Mouse (Mus musculus): Measurements from ENCODE around the gene Kif1a. TPM values are rescaled to one million over a fixed set of nuclear protein-coding genes. Genes with fewer than 3 reads are reported as not detected.

Gene Kif1a
- total RNA-seq, 1 experiment = 10.2 TPM

- Histone ChIP-seq H3K27ac (ENCODE audit: insufficient read depth, low read depth, low read length, poor library complexity, severe bottlenecking) (no peak overlapping the region), H3K36me3 (ENCODE audit: control insufficient read depth, insufficient read depth, low read length, poor library complexity, severe bottlenecking) (peaks cover 2% of the 10 kb centered on the region; the same call in 1 of the 2 replicates), H3K9ac (ENCODE audit: insufficient read depth, low read depth, low read length, poor library complexity, severe bottlenecking) (no peak overlapping the region), H3K4me3 (ENCODE audit: insufficient read depth in 1 of 2, low read depth in 1 of 2, low read length in 2 of 2, poor library complexity in 1 of 2, severe bottlenecking in 1 of 2) (no peak overlapping the region), H3K4me1 (ENCODE audit: control insufficient read depth in 2 of 2, insufficient read depth in 2 of 2, low read length in 2 of 2, poor library complexity in 1 of 2) (no peaks in the 10 kb centered on the region), H3K9me3 (ENCODE audit: control insufficient read depth, insufficient read depth, low read depth, low read length) (no peaks in the 10 kb centered on the region)
- TF ChIP-seq ZNF384 (IDR thresholded peaks at IDR 0.05; ENCODE audit: low read depth, low read length) = no peak
- no peak for TF ChIP-seq ZC3H11A (IDR thresholded peaks at IDR 0.05; ENCODE audit: borderline replicate concordance, low read depth, low read length)
- TF ChIP-seq HCFC1 (IDR thresholded peaks at IDR 0.05; ENCODE audit: borderline replicate concordance, insufficient read depth, low read length) = no peak
- TF ChIP-seq MAFK (IDR thresholded peaks at IDR 0.05; ENCODE audit: insufficient read depth, low read depth, low read length) = no peak
- TF ChIP-seq CHD2 (IDR thresholded peaks at IDR 0.05; ENCODE audit: low read depth, low read length) = no peak
- in situ Hi-C loops (cut with MboI; ENCODE audit: low sequenced_read_pairs in 2 of 2, unreplicated experiment in 2 of 2) = no loop called here
- DNase-seq (ENCODE audit: low read depth, low spot score) = no peak
These were observed 67.8 kb downstream of the Kif1a start for GRCm38 (mm10) chr1:93033989-93034388.

DNA sequence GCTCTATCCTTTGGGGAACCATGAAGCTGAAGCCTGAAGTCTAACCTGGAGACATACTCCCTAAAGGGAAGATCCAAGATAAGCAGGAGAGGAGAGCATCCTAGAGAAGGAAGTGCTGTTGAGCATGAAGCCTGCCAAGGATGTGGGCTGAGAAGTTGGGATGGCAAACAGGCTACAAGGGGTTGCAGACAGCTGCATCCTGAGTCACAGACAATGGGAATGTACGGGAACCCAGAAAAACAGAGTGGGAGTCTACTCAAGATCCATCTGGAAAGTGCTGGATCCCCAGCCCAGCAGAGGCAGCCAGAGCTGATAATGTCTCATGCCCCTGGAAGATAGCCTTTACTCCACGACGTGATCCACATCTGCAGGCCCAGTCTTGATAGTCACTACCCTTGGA lies 70.6 kb downstream of the Kif1a start:
- H3K4me1 ChIP-seq (ENCODE audit: control insufficient read depth in 2 of 2, insufficient read depth in 2 of 2, low read length in 2 of 2, poor library complexity in 1 of 2) = no peaks in the 10 kb centered on the region
- H3K4me3 ChIP-seq (ENCODE audit: insufficient read depth in 1 of 2, low read depth in 1 of 2, low read length in 2 of 2, poor library complexity in 1 of 2, severe bottlenecking in 1 of 2) = no peak overlapping the region
- H3K27ac ChIP-seq (ENCODE audit: insufficient read depth, low read depth, low read length, poor library complexity, severe bottlenecking) = no peak overlapping the region
- H3K9ac ChIP-seq (ENCODE audit: insufficient read depth, low read depth, low read length, poor library complexity, severe bottlenecking) = no peak overlapping the region
- no peak for DNase-seq (ENCODE audit: low read depth, low spot score)
- in situ Hi-C loops (cut with MboI; ENCODE audit: low sequenced_read_pairs in 2 of 2, unreplicated experiment in 2 of 2) = no loop called here
- H3K36me3 ChIP-seq (ENCODE audit: control insufficient read depth, insufficient read depth, low read length, poor library complexity, severe bottlenecking) = no peaks in the 10 kb centered on the region
- no peaks in the 10 kb centered on the region for H3K9me3 ChIP-seq (ENCODE audit: control insufficient read depth, insufficient read depth, low read depth, low read length)
- TF ChIP-seq ZNF384 (IDR thresholded peaks at IDR 0.05; ENCODE audit: low read depth, low read length) (no peak), CHD2 (IDR thresholded peaks at IDR 0.05; ENCODE audit: low read depth, low read length) (no peak), HCFC1 (IDR thresholded peaks at IDR 0.05; ENCODE audit: borderline replicate concordance, insufficient read depth, low read length) (no peak), MAFK (IDR thresholded peaks at IDR 0.05; ENCODE audit: insufficient read depth, low read depth, low read length) (no peak), ZC3H11A (IDR thresholded peaks at IDR 0.05; ENCODE audit: borderline replicate concordance, low read depth, low read length) (no peak)

GRCm38 (mm10) chr1:93030060-93030459 lies 71.7 kb downstream of the Kif1a start:
- no peaks in the 10 kb centered on the region for H3K4me1 ChIP-seq (ENCODE audit: control insufficient read depth in 2 of 2, insufficient read depth in 2 of 2, low read length in 2 of 2, poor library complexity in 1 of 2)
- no peak overlapping the region for H3K4me3 ChIP-seq (ENCODE audit: insufficient read depth in 1 of 2, low read depth in 1 of 2, low read length in 2 of 2, poor library complexity in 1 of 2, severe bottlenecking in 1 of 2)
- H3K9ac ChIP-seq (ENCODE audit: insufficient read depth, low read depth, low read length, poor library complexity, severe bottlenecking) = no peak overlapping the region
- H3K27ac ChIP-seq (ENCODE audit: insufficient read depth, low read depth, low read length, poor library complexity, severe bottlenecking) = no peak overlapping the region
- no peak for TF ChIP-seq ZNF384 (IDR thresholded peaks at IDR 0.05; ENCODE audit: low read depth, low read length)
- no peak for TF ChIP-seq MAFK (IDR thresholded peaks at IDR 0.05; ENCODE audit: insufficient read depth, low read depth, low read length)
- TF ChIP-seq ZC3H11A (IDR thresholded peaks at IDR 0.05; ENCODE audit: borderline replicate concordance, low read depth, low read length) = no peak
- TF ChIP-seq HCFC1 (IDR thresholded peaks at IDR 0.05; ENCODE audit: borderline replicate concordance, insufficient read depth, low read length) = no peak
- no peak for TF ChIP-seq CHD2 (IDR thresholded peaks at IDR 0.05; ENCODE audit: low read depth, low read length)
- no peaks in the 10 kb centered on the region for H3K36me3 ChIP-seq (ENCODE audit: control insufficient read depth, insufficient read depth, low read length, poor library complexity, severe bottlenecking)
- no peaks in the 10 kb centered on the region for H3K9me3 ChIP-seq (ENCODE audit: control insufficient read depth, insufficient read depth, low read depth, low read length)
- DNase-seq (ENCODE audit: low read depth, low spot score) = no peak
- in situ Hi-C loops (cut with MboI; ENCODE audit: low sequenced_read_pairs in 2 of 2, unreplicated experiment in 2 of 2) = no loop called here

- Histone ChIP-seq H3K9me3 (ENCODE audit: control insufficient read depth, insufficient read depth, low read depth, low read length) (no peaks in the 10 kb centered on the region), H3K27ac (ENCODE audit: insufficient read depth, low read depth, low read length, poor library complexity, severe bottlenecking) (no peak overlapping the region), H3K4me1 (ENCODE audit: control insufficient read depth in 2 of 2, insufficient read depth in 2 of 2, low read length in 2 of 2, poor library complexity in 1 of 2) (no peaks in the 10 kb centered on the region), H3K4me3 (ENCODE audit: insufficient read depth in 1 of 2, low read depth in 1 of 2, low read length in 2 of 2, poor library complexity in 1 of 2, severe bottlenecking in 1 of 2) (no peak overlapping the region), H3K9ac (ENCODE audit: insufficient read depth, low read depth, low read length, poor library complexity, severe bottlenecking) (no peak overlapping the region), H3K36me3 (ENCODE audit: control insufficient read depth, insufficient read depth, low read length, poor library complexity, severe bottlenecking) (no peaks in the 10 kb centered on the region)
- no peak for TF ChIP-seq ZC3H11A (IDR thresholded peaks at IDR 0.05; ENCODE audit: borderline replicate concordance, low read depth, low read length)
- TF ChIP-seq ZNF384 (IDR thresholded peaks at IDR 0.05; ENCODE audit: low read depth, low read length) = no peak
- no peak for TF ChIP-seq HCFC1 (IDR thresholded peaks at IDR 0.05; ENCODE audit: borderline replicate concordance, insufficient read depth, low read length)
- TF ChIP-seq CHD2 (IDR thresholded peaks at IDR 0.05; ENCODE audit: low read depth, low read length) = no peak
- TF ChIP-seq MAFK (IDR thresholded peaks at IDR 0.05; ENCODE audit: insufficient read depth, low read depth, low read length) = no peak
- no peak for DNase-seq (ENCODE audit: low read depth, low spot score)
- in situ Hi-C loops (cut with MboI; ENCODE audit: low sequenced_read_pairs in 2 of 2, unreplicated experiment in 2 of 2) = no loop called here
These were observed 72.4 kb downstream of the Kif1a start for GRCm38 (mm10) chr1:93029387-93029786.

- no peak for TF ChIP-seq MAFK (IDR thresholded peaks at IDR 0.05; ENCODE audit: insufficient read depth, low read depth, low read length)
- TF ChIP-seq ZC3H11A (IDR thresholded peaks at IDR 0.05; ENCODE audit: borderline replicate concordance, low read depth, low read length) = no peak
- no peak for TF ChIP-seq ZNF384 (IDR thresholded peaks at IDR 0.05; ENCODE audit: low read depth, low read length)
- no peak for TF ChIP-seq HCFC1 (IDR thresholded peaks at IDR 0.05; ENCODE audit: borderline replicate concordance, insufficient read depth, low read length)
- TF ChIP-seq CHD2 (IDR thresholded peaks at IDR 0.05; ENCODE audit: low read depth, low read length) = no peak
- no peaks in the 10 kb centered on the region for H3K9me3 ChIP-seq (ENCODE audit: control insufficient read depth, insufficient read depth, low read depth, low read length)
- H3K9ac ChIP-seq (ENCODE audit: insufficient read depth, low read depth, low read length, poor library complexity, severe bottlenecking) = no peak overlapping the region
- no peak overlapping the region for H3K4me3 ChIP-seq (ENCODE audit: insufficient read depth in 1 of 2, low read depth in 1 of 2, low read length in 2 of 2, poor library complexity in 1 of 2, severe bottlenecking in 1 of 2)
- DNase-seq (ENCODE audit: low read depth, low spot score) = no peak
- no peaks in the 10 kb centered on the region for H3K36me3 ChIP-seq (ENCODE audit: control insufficient read depth, insufficient read depth, low read length, poor library complexity, severe bottlenecking)
- H3K4me1 ChIP-seq (ENCODE audit: control insufficient read depth in 2 of 2, insufficient read depth in 2 of 2, low read length in 2 of 2, poor library complexity in 1 of 2) = no peaks in the 10 kb centered on the region
- in situ Hi-C loops (cut with MboI; ENCODE audit: low sequenced_read_pairs in 2 of 2, unreplicated experiment in 2 of 2) = no loop called here
- H3K27ac ChIP-seq (ENCODE audit: insufficient read depth, low read depth, low read length, poor library complexity, severe bottlenecking) = no peak overlapping the region
These were observed 75.2 kb downstream of the Kif1a start for GRCm38 (mm10) chr1:93026600-93026999.

Measured in ES-E14 (cell line).